Mouse (Mus musculus) lung, postnatal 0 days (tissue): ENCODE data around the gene Gzmm.

Experiments used
- CTCF ChIP-seq: IDR thresholded peaks from 2 replicates; pipeline ENCODE4 v1.5.1; 2016; ENCODE audit warnings: antibody characterized with exemption, mild to moderate bottlenecking
- EP300 ChIP-seq: IDR thresholded peaks from 2 replicates; pipeline ENCODE4 v1.6.1; 2016; ENCODE audit warnings: antibody characterized with exemption, mild to moderate bottlenecking, control low read depth

GRCm38 (mm10) chr10:79733847-79734246 lies 45.0 kb downstream of the Gzmm start:
- no peak for TF ChIP-seq CTCF
- TF ChIP-seq EP300 = no peak
